Mouse (Mus musculus) kidney, adult 2 months (tissue): ENCODE results near the gene Tas2r143. TPM values are rescaled to one million over a fixed set of nuclear protein-coding genes. Genes with fewer than 3 reads are reported as not detected.

Experiments used
- DNase-seq: peaks from one replicate; pipeline ENCODE4 v3.0.0; 2021
- H3K27ac ChIP-seq: fragments of 200-500 bp; 2 replicates; pipeline ENCODE4 v1.5.1; 2012; ENCODE audit warnings: low read depth, low read length, control low read depth, inconsistent platforms; ENCODE audit not compliant: insufficient read depth
- H3K27me3 ChIP-seq: fragments of 200-500 bp; replicated peaks from 2 replicates; pipeline ENCODE4 v1.6.1; 2012; ENCODE audit warnings: mild to moderate bottlenecking, moderate library complexity, low read length, inconsistent platforms; ENCODE audit not compliant: control insufficient read depth, insufficient read depth
- H3K36me3 ChIP-seq: fragments of 200-500 bp; 2 replicates; pipeline ENCODE4 v1.6.1; 2012; ENCODE audit warnings: mild to moderate bottlenecking, moderate library complexity, low read length, inconsistent platforms; ENCODE audit not compliant: control insufficient read depth, insufficient read depth
- H3K4me1 ChIP-seq: fragments of 200-500 bp; 2 replicates; pipeline ENCODE4 v1.6.1; 2011; ENCODE audit warnings: low read length; ENCODE audit not compliant: control insufficient read depth, insufficient read depth
- H3K4me3 ChIP-seq: fragments of 200-500 bp; 2 replicates; pipeline ENCODE4 v1.5.1; 2011; ENCODE audit warnings: mild to moderate bottlenecking, low read depth, low read length, control low read depth; ENCODE audit not compliant: insufficient read depth
- CTCF ChIP-seq: fragments of 200-500 bp; conservative IDR thresholded peaks from 2 replicates; pipeline ENCODE4 v1.5.1; 2011; ENCODE audit warnings: low read depth, mild to moderate bottlenecking, control low read depth, low read length, moderate library complexity, mixed read lengths; ENCODE audit not compliant: insufficient read depth, insufficient read length
- POLR2A ChIP-seq: fragments of 200-500 bp; IDR thresholded peaks from one replicate; pipeline ENCODE4 v1.6.1; 2011; ENCODE audit warnings: low read depth, low read length, control low read depth
- WGBS: fragments of 180-500 bp; shearing (Covaris S2); methylation state at CpG from one replicate; pipeline ENCODE4 v1.1.7; 2018; 5-methylcytosine and 5-hydroxymethylcytosine counted together
- polyA plus RNA-seq: library from polyadenylated mRNA; depleted of rRNA; stranded (reverse); fragments of >200 nt; gene quantifications from 2 replicates; pipeline ENCODE4 v1.2.3, GENCODE M21; 2012

Gene Tas2r143
- polyA plus RNA-seq, 1 experiment, result not detected

- Histone ChIP-seq H3K27me3 (no peaks in the 10 kb centered on the region), H3K4me3 (no peak overlapping the region), H3K36me3 (peaks cover 3% of the 10 kb centered on the region), H3K27ac (no peak overlapping the region), H3K4me1 (peaks cover 17% of the 10 kb centered on the region)
- no peak for DNase-seq
- 90% methylated on average over 13 of the region's 13 CpGs for WGBS
- no peak for TF ChIP-seq CTCF
- TF ChIP-seq POLR2A, result no peak
Measured at GRCm38 (mm10) chr6:42355794-42356600, 44.0 kb upstream of the Tas2r143 start.

- H3K27me3 ChIP-seq, result no peaks in the 10 kb centered on the region
- TF ChIP-seq CTCF, result no peak
- no peak for TF ChIP-seq POLR2A
- no peak for DNase-seq
- WGBS, result 95% methylated on average over 5 of the region's 5 CpGs
- H3K27ac ChIP-seq, result no peak overlapping the region
- no peak overlapping the region for H3K4me3 ChIP-seq
- H3K36me3 ChIP-seq, result peaks cover 3% of the 10 kb centered on the region
- H3K4me1 ChIP-seq, result peaks cover 9% of the 10 kb centered on the region; the same call in 1 of the 2 replicates
Measured at GRCm38 (mm10) chr6:42356913-42357312, 43.1 kb upstream of the Tas2r143 start.

GRCm38 (mm10) chr6:42357901-42358300 is 42.1 kb upstream of the Tas2r143 start:
- H3K36me3 ChIP-seq, result peaks cover 3% of the 10 kb centered on the region; the same call in 1 of the 2 replicates
- no peaks in the 10 kb centered on the region for H3K27me3 ChIP-seq
- 63% methylated on average over 6 of the region's 6 CpGs for WGBS
- no peak for TF ChIP-seq CTCF
- TF ChIP-seq POLR2A, result no peak
- H3K4me1 ChIP-seq, result peaks cover 7% of the 10 kb centered on the region; the same call in 1 of the 2 replicates
- H3K4me3 ChIP-seq, result no peak overlapping the region
- no peak for DNase-seq
- H3K27ac ChIP-seq, result no peak overlapping the region

- DNase-seq, result no peak
- Histone ChIP-seq H3K27me3 (no peaks in the 10 kb centered on the region), H3K36me3 (peaks cover 3% of the 10 kb centered on the region; the same call in 1 of the 2 replicates), H3K4me3 (no peak overlapping the region), H3K27ac (no peak overlapping the region), H3K4me1 (0 out of 2 replicates have a peak, but pooled peaks cover 3% of the 10 kb centered on the region)
- no peak for TF ChIP-seq POLR2A
- TF ChIP-seq CTCF, result no peak
- 89% methylated on average over 12 of the region's 12 CpGs for WGBS
Measured at GRCm38 (mm10) chr6:42358901-42359300, 41.1 kb upstream of the Tas2r143 start.

- TF ChIP-seq POLR2A (no peak), CTCF (no peak)
- Histone ChIP-seq H3K4me1 (no peaks in the 10 kb centered on the region), H3K27ac (no peak overlapping the region), H3K4me3 (no peak overlapping the region), H3K27me3 (no peaks in the 10 kb centered on the region), H3K36me3 (peaks cover 3% of the 10 kb centered on the region; the same call in 1 of the 2 replicates)
- WGBS, result 65% methylated on average over 9 of the region's 9 CpGs
- DNase-seq, result no peak
Measured at GRCm38 (mm10) chr6:42359364-42360147, 40.5 kb upstream of the Tas2r143 start.

GRCm38 (mm10) chr6:42360231-42360840 is 39.7 kb upstream of the Tas2r143 start:
- no peaks in the 10 kb centered on the region for H3K4me1 ChIP-seq
- WGBS, result 83% methylated on average over 6 of the region's 6 CpGs
- no peak overlapping the region for H3K27ac ChIP-seq
- TF ChIP-seq CTCF, result no peak
- TF ChIP-seq POLR2A, result no peak
- peaks cover 3% of the 10 kb centered on the region; the same call in 1 of the 2 replicates for H3K36me3 ChIP-seq
- H3K27me3 ChIP-seq, result no peaks in the 10 kb centered on the region
- H3K4me3 ChIP-seq, result no peak overlapping the region
- no peak for DNase-seq
